Mouse (Mus musculus) left cerebral cortex, postnatal 4 days (tissue): Measurements from ENCODE around the gene Sept8. TPM values are rescaled to one million over a fixed set of nuclear protein-coding genes. Genes with fewer than 3 reads are reported as not detected.

Source experiments
- DNase-seq: peaks from one replicate; pipeline ENCODE4 v3.0.0-alpha.2; 2022
- intact Hi-C: fragments of 180-260 bp; cut with DNase I; formaldehyde crosslinking; loops from one replicate; pipeline ENCODE4 v1.15.1; 2025
- total RNA-seq, 2 experiments: library from RNA; stranded (reverse); gene quantifications; 2 replicates each; pipeline ENCODE4 v1.2.3; 2021

Gene Sept8
- 10 to 100 TPM; 53.7 to 54.5 TPM for total RNA-seq

GRCm38 (mm10) chr11:53519207-53520121 is at the start of gene Sept8:
Sept8 (plus strand) TSS chr11:53519257.
- intact Hi-C loops = no loop called here
- DNase-seq = peak; percentile 50

DNA sequence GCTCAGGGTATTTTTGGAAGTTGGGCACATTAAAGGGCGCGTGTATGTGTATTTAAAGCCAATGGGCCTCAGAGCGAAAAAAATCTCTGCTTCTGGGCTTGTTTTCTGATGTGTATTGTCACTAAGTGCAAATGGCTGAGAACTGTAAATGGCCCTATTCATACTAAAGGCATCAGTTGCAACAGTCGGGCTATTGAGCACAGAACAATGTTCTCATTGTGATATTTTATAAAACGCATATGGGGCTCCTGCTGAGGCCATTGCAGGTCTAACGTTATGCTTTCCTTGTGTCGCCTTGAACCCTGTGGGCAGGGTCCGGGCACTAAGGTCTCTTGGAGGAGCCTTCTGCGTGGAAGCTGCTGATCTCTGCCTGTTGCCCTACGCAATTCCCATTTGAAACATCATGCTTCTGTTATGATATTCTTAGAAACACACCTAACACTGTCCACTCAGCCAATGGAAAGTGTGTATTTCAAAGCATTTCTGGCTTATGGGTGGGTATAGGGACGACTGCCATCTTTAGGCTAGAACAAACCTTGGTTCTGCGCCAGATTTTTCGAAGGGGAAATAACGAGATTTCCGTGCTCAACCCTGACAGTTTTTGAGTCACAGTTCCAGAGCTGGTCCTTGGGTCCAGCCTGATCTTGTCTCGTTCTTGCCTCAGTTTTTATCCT is 49.6 kb upstream of the Sept8 start:
- intact Hi-C loops = loop anchor here (5.0 kb wide), 1 partner anchor 98 kb away; the partner anchor contains the start of gene Kif3a
- no peak for DNase-seq

GRCm38 (mm10) chr11:53469968-53470695 is 48.9 kb upstream of the Sept8 start, which contains the start of gene Gm9837:
Gm9837 (minus strand) TSS chr11:53470479.
- intact Hi-C loops = loop anchor here (5.0 kb wide), 2 partner anchors 97 to 117 kb away; partner anchors contain the start of gene Kif3a
- peak; percentile 95 for DNase-seq

DNA sequence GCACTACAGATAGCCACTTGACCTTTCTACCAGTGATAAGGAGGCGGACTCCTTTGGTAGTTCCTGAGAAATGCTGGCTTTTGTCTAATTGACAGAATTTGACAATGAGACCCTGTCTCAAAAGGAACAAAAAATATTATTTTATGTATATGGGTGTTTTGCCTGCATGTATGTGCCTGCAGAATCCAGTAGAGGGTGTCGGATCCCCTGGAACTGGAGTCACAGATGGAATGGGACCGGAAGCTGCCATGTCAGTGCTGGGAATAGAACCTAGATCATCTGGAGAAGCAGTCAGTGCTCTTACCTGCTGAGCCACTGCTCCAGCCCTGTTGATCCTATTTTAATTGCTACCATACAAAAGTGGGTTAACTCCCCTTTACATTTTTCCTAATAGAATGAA is 46.3 kb upstream of the Sept8 start:
- intact Hi-C loops = loop anchor here (5.0 kb wide), 1 partner anchor 115 kb away; no protein-coding TSS in a partner anchor
- DNase-seq = no peak

DNA sequence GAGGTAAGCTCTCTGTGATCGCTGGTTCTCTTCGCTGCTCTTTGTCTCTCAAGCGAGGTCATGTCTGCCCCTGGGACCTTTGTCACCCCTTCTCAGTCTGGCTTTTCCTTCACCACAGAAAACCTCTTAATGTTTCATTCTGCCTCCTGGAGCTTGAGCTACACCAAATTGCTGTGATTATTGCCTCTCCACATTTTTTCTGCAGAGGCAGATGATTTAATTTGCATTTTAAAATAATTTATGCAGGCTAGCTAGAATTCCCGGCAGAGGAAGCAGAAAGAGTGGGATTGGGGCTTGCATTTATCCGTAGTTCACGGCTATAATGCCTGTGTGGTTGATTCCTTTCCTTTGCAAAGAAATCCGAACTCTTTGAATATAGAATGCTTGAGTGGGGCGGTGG is 43.4 kb upstream of the Sept8 start:
- intact Hi-C loops = no loop called here
- DNase-seq = no peak

- DNase-seq = no peak
- intact Hi-C loops = no loop called here
Measured at GRCm38 (mm10) chr11:53477833-53478232, 41.2 kb upstream of the Sept8 start.

DNA sequence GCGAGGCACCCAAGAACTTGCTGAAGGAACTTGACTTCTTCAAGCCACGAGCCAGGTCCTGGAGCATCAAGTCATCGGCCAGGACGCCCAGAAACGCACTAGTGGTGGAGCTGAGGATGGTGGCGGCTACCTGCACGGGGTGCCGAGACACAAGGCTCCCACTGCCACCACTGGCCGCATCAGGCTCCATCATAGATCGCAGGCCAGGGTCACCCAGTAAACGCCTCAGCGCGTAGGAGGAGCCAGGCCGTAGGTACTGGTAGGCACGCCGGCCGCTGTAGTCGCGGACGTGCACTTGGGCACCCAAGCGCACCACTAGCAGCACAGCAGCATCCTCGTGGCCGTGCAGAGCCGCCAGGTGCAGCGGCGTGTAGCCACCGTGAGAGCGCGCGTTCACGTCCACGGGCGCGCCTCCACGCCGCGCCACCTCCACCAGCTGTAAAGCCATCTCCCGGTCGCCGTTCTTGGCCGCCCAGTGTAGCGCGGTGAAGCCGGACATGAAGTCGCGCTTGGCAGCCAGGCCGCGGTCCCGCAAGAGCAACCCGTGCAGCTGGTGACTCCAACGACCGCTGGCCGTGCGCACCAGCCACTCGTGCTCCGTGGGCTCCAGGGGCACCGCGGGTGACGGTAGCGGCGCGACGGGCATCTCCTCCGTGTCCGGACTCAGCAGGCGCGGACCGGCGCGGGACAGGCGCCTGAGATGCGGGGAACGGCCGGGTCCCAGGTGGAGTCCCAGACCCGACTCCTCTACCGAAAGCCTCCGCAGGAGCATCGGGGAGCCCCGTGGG is 40.5 kb upstream of the Sept8 start:
- intact Hi-C loops = no loop called here
- DNase-seq = no peak

GRCm38 (mm10) chr11:53479171-53479782 is 39.8 kb upstream of the Sept8 start:
- intact Hi-C loops = no loop called here
- no peak for DNase-seq

- peak; percentile 23 for DNase-seq
- intact Hi-C loops = no loop called here
Measured at GRCm38 (mm10) chr11:53479783-53480301, 39.2 kb upstream of the Sept8 start, which contains the start of the genes Gm9945 and Sowaha. Gm9945 (plus strand) TSS chr11:53480166. Sowaha (minus strand) TSS chr11:53480274.

- intact Hi-C loops = no loop called here
- DNase-seq = no peak
Measured at GRCm38 (mm10) chr11:53481088-53481730, 37.8 kb upstream of the Sept8 start.

DNA sequence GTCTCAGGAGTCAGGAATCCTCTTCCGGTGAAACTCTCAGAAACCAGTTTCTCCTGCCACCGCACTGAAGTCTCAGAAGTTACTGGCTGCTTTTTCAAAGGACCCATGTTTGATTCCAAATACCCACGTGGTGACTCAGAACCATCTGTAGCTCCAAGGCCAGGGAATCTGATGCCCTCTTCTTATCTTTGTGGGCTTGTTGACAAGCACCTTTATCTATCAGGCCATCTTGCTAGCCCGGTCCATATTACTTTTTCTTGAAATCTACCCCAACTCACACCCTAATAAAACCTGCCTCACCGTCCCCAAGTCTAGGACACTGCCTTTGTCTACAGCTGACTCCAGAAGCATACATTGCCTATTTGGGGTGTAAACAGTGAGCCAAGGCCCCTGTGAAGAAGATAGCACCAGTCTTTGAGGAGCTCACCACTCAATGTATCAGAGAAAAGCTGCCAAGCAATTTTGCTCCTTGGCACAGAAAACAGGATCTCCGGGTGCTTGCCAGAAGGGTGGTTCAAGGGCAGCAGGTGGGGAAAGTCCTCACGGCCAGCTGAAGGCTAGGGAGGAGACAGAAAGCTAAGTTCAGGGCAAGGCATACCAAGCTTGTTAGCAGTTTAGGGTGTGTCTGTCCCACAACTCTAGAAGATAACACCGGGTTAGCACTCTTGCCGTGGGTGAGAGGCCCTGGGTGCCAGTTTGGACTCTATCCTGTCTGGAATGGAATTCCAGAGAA is 35.7 kb upstream of the Sept8 start:
- intact Hi-C loops = no loop called here
- DNase-seq = peak; percentile 70

GRCm38 (mm10) chr11:53485719-53486118 is 33.3 kb upstream of the Sept8 start:
- no peak for DNase-seq
- intact Hi-C loops = no loop called here

DNA sequence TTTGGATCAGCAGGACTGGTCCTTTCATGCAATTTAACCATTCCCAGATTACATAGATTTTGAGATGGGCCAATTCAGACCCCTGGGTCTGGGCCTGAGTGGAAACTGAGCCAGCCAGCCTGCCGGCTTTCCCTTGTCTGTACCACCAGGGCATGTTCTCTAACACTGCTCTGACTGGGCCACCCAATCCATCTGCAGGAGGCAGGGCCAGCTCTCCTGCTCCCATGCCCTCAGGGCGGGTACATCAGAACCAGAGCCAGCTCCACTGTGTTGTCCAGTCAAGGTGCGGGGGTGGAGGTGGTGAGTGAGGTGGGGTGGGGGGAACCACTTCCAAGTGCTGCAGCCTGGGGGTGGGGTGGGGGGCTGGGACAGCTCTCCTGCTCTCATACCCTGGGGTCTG is 32.7 kb upstream of the Sept8 start:
- intact Hi-C loops = no loop called here
- no peak for DNase-seq

DNA sequence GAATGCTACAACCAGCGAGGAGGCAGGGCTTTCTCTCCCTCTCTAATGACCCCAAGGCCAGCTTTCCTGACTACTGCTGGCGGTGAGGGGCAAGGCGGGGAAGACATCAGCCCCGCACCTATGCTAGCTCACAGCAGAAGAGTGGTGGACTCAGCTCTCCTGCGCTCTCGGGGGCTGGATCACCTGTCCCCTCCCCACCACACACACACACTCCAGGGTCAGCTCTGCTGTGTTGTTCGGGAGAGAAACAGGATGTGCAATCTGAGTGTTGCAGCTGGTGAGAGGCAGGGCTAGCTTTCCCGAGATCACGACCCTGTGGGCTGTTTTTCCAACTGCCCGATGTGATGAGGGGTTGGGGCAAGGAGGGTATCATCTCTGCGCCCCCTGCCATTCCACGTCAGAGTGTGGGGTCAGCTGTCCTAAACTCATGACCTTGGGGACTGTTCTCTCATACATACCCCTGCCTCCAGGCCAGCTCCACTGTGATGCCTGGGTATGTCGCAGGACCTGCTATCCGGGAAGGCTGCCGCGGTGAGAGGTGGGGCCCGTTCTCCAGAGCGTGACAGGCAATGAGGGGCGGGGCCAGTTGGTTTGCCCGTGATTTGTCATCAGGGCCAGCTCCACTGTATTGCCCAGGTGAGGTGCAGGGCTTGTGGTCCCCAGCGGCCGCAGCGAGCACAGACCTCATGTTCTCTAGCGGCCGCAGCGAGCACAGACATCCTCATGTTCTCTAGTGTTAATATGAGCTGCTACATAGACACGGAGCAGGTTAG is 32.0 kb upstream of the Sept8 start:
- intact Hi-C loops = no loop called here
- DNase-seq = no peak

GRCm38 (mm10) chr11:53489007-53489406 is 30.1 kb upstream of the Sept8 start:
- intact Hi-C loops = no loop called here
- no peak for DNase-seq

- DNase-seq = no peak
- intact Hi-C loops = no loop called here
Measured at GRCm38 (mm10) chr11:53489421-53489820, 29.6 kb upstream of the Sept8 start.

- peak; percentile 70 for DNase-seq
- intact Hi-C loops = no loop called here
Measured at GRCm38 (mm10) chr11:53491954-53492401, 27.1 kb upstream of the Sept8 start.
